In genomic region chr1:14108450-14109189, GRCm38 (mm10) we compare ENCODE assay signal across 10 mouse cellular contexts.
DNase-seq lines count a peak whose midpoint lies in the region; ATAC-seq and TF ChIP-seq lines count a peak whose summit lies in the region.
"Had no signal": no experiment of that assay in that cellular context is flagged by ENCODE, and none has a peak within 500 bp of the region (broad histone marks: within the 10 kb centered on the region; RNA-seq: fewer than 3 reads in every experiment).

No protein-coding gene starts in this region.

- CTCF ChIA-PET in Patski (lab: Charles Lee): no interaction called here

- no peaks in the 10 kb centered on the region for H3K27me3 ChIP-seq in forebrain, embryonic 15.5 days
- no peaks in the 10 kb centered on the region for H3K27me3 ChIP-seq in forebrain, embryonic 12.5 days
- no peaks in the 10 kb centered on the region for H3K27me3 ChIP-seq in Patski
- H3K27me3 ChIP-seq in neural tube, embryonic 15.5 days (replicated peaks): no peaks in the 10 kb centered on the region
- H3K27me3 ChIP-seq: heart, embryonic 13.5 days; lung, embryonic 15.5 days had no signal

- H3K9ac ChIP-seq in forebrain, embryonic 15.5 days (replicated peaks): no peak overlapping the region
- no peak overlapping the region for H3K9ac ChIP-seq in forebrain, embryonic 12.5 days
- H3K9ac ChIP-seq in neural tube, embryonic 15.5 days (replicated peaks): no peak overlapping the region
- H3K9ac ChIP-seq: heart, embryonic 13.5 days; lung, embryonic 15.5 days had no signal

- POLR2A ChIA-PET in Patski (lab: Charles Lee): interaction anchor here (0.7 kb wide), 1 partner anchor 104 kb away, joined by 3 read pairs; no protein-coding TSS in a partner anchor

- 39% methylated on average over 7 of the region's 7 CpGs for WGBS in forebrain, embryonic 15.5 days
- 69% methylated on average over 7 of the region's 7 CpGs for WGBS in forebrain, embryonic 12.5 days
- 50% methylated on average over 7 of the region's 7 CpGs for WGBS in neural tube, embryonic 15.5 days

- H3K4me2 ChIP-seq in forebrain, embryonic 15.5 days (replicated peaks): no peak overlapping the region
- no peak overlapping the region for H3K4me2 ChIP-seq in forebrain, embryonic 12.5 days
- no peak overlapping the region for H3K4me2 ChIP-seq in neural tube, embryonic 15.5 days
- H3K4me2 ChIP-seq: heart, embryonic 13.5 days; lung, embryonic 15.5 days had no signal

- peaks cover 16% of the 10 kb centered on the region for H3K4me1 ChIP-seq in forebrain, embryonic 15.5 days
- 0 out of 2 replicates have a peak, but pooled peaks cover 6% of the 10 kb centered on the region for H3K4me1 ChIP-seq in forebrain, embryonic 12.5 days
- peaks cover 9% of the 10 kb centered on the region for H3K4me1 ChIP-seq in neural tube, embryonic 15.5 days
- H3K4me1 ChIP-seq: lung, embryonic 15.5 days had no signal

- peak; percentile 24 for DNase-seq in Patski (ENCODE audit: low read depth, low spot score)
- peak; percentile 63 to 73 for DNase-seq in cerebellum, postnatal 25 days
- peak; percentile 20 for DNase-seq in kidney, postnatal 14 days

- H3K27ac ChIP-seq in forebrain, embryonic 15.5 days (replicated peaks): peak overlapping the region; percentile 73
- no peak overlapping the region for H3K27ac ChIP-seq in forebrain, embryonic 12.5 days
- H3K27ac ChIP-seq in neural tube, embryonic 15.5 days (replicated peaks): no peak overlapping the region
- H3K27ac ChIP-seq: heart, embryonic 13.5 days; lung, embryonic 15.5 days had no signal

- no peaks in the 10 kb centered on the region for H3K36me3 ChIP-seq in forebrain, embryonic 15.5 days
- no peaks in the 10 kb centered on the region for H3K36me3 ChIP-seq in forebrain, embryonic 12.5 days (replicated peaks)
- no peaks in the 10 kb centered on the region for H3K36me3 ChIP-seq in neural tube, embryonic 15.5 days
- H3K36me3 ChIP-seq: heart, embryonic 13.5 days; lung, embryonic 15.5 days had no signal

- in situ Hi-C loops in Patski (cut with MboI; ENCODE audit: low pct_unique_long_range_greater_than_20kb): no loop called here

- TF ChIP-seq CTCF in Patski (IDR thresholded peaks at IDR 0.05): no peak

- H3K4me3 ChIP-seq in forebrain, embryonic 15.5 days: no peak overlapping the region
- no peak overlapping the region for H3K4me3 ChIP-seq in forebrain, embryonic 12.5 days (replicated peaks)
- no peak overlapping the region for H3K4me3 ChIP-seq in neural tube, embryonic 15.5 days (replicated peaks)
- H3K4me3 ChIP-seq: heart, embryonic 13.5 days; lung, embryonic 15.5 days had no signal

- peak; percentile 86 for ATAC-seq in forebrain, embryonic 15.5 days (replicated peaks)
- ATAC-seq in forebrain, embryonic 12.5 days (ENCODE audit: low FRiP score): no peak
- ATAC-seq in Patski: no peak
- ATAC-seq in neural tube, embryonic 15.5 days (ENCODE audit: low FRiP score): peak; percentile 54
- ATAC-seq in granulocyte monocyte progenitor cell, adult 5-6 weeks (replicated peaks; ENCODE audit: poor library complexity, severe bottlenecking): no peak
- ATAC-seq in inflammation-experienced regulatory T-cells, adult 6 months: no peak

- no peaks in the 10 kb centered on the region for H3K9me3 ChIP-seq in forebrain, embryonic 15.5 days
- H3K9me3 ChIP-seq in forebrain, embryonic 12.5 days: no peaks in the 10 kb centered on the region
- no peaks in the 10 kb centered on the region for H3K9me3 ChIP-seq in neural tube, embryonic 15.5 days (replicated peaks)
- H3K9me3 ChIP-seq: lung, embryonic 15.5 days had no signal

Comparison
In these comparisons a context has a peak if more than half of its experiments do, and no peak if none do; other contexts are left out.
1. ATAC-seq: peak in forebrain, embryonic 15.5 days (single experiment) and neural tube, embryonic 15.5 days (single experiment); none in forebrain, embryonic 12.5 days (single experiment), Patski (single experiment), granulocyte monocyte progenitor cell, adult 5-6 weeks (single experiment) and inflammation-experienced regulatory T-cells, adult 6 months (single experiment).
2. Peak in every context shown above with its lines, with median percentiles within 50 percentile points of each other: DNase-seq.